Mouse (Mus musculus) embryonic facial prominence, embryonic 14.5 days (tissue): ENCODE results near the gene Itpk1. TPM values are rescaled to one million over a fixed set of nuclear protein-coding genes. Genes with fewer than 3 reads are reported as not detected.

Experiments used
- ATAC-seq: fragments of 200-750 bp; cut with Nextera tagmentation; 2 replicates; pipeline ENCODE4 v1.8.0; 2017; ENCODE audit warnings: low read depth, moderate number of reproducible peaks, moderate TSS enrichment
- DNase-seq: peaks from one replicate; pipeline ENCODE4 v3.0.0-alpha.2; 2015; ENCODE audit warnings: low spot score
- H3K27ac ChIP-seq: fragments of 300-500 bp; sonication (generic); replicated peaks from 2 replicates; pipeline ENCODE4 v1.5.1; 2014; ENCODE audit warnings: low read depth, mild to moderate bottlenecking, low read length, moderate library complexity
- H3K27me3 ChIP-seq: fragments of 300-500 bp; sonication (generic); replicated peaks from 2 replicates; pipeline ENCODE4 v1.6.1; 2014; ENCODE audit warnings: low read length; ENCODE audit not compliant: control insufficient read depth, insufficient read depth
- H3K36me3 ChIP-seq: fragments of 300-500 bp; sonication (generic); 2 replicates; pipeline ENCODE4 v1.6.1; 2014; ENCODE audit warnings: low read length, mixed read lengths; ENCODE audit not compliant: control insufficient read depth, insufficient read depth
- H3K4me1 ChIP-seq: fragments of 300-500 bp; sonication (generic); 2 replicates; pipeline ENCODE4 v1.6.1; 2014; ENCODE audit warnings: antibody characterized with exemption, low read length; ENCODE audit not compliant: control insufficient read depth, insufficient read depth
- H3K4me2 ChIP-seq: fragments of 300-500 bp; sonication (generic); 2 replicates; pipeline ENCODE4 v1.6.1; 2014; ENCODE audit warnings: low read depth, mild to moderate bottlenecking, low read length, moderate library complexity, mixed read lengths
- H3K4me3 ChIP-seq: fragments of 300-500 bp; sonication (generic); 2 replicates; pipeline ENCODE4 v1.5.1; 2014; ENCODE audit warnings: low read depth, mild to moderate bottlenecking, low read length
- H3K9ac ChIP-seq: fragments of 300-500 bp; sonication (generic); 2 replicates; pipeline ENCODE4 v1.6.1; 2014; ENCODE audit warnings: low read depth, mild to moderate bottlenecking, low read length, moderate library complexity, mixed read lengths
- H3K9me3 ChIP-seq: fragments of 300-500 bp; sonication (generic); 2 replicates; pipeline ENCODE4 v1.6.1; 2016; ENCODE audit warnings: low read length; ENCODE audit not compliant: control insufficient read depth
- WGBS: fragments of 180-500 bp; shearing (Covaris S2); extraction: QIAGEN DNeasy Blood & Tissue Kit; methylation state at CpG from one replicate; pipeline ENCODE4 v1.1.7; 2014; 5-methylcytosine and 5-hydroxymethylcytosine counted together
- polyA plus RNA-seq: library from polyadenylated mRNA; unstranded; fragments of >200 nt; fragmentation: Nextera tagmentation; extraction: Ambion mirVana; gene quantifications from 2 replicates; pipeline ENCODE4 v1.2.1, GENCODE M21; 2014

Gene Itpk1
- polyA plus RNA-seq, 1 experiment from 2014 or later: 9.6 TPM

DNA sequence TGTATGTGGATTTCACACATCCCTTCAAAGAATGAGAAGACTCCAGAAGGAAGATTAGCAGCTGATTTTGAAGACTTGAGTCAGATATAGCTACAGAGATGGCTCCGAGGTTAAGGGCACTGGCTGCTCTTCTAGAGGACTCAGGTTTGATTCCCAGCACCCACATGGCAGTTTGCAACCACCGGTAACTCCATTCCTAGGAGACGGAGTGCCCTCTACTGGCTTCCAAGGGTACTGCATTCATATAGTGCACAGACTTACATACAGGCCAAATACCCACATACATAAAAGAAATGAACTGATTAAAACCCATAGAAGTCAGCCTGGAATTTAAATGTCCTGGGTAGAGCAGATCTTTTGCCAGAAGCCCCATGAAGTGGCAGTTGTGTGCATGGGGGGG is 106.2 kb downstream of the Itpk1 start:
- peaks cover 32% of the 10 kb centered on the region for H3K4me1 ChIP-seq
- DNase-seq: no peak
- 95% methylated on average over 3 of the region's 3 CpGs for whole genome bisulfite sequencing

DNA sequence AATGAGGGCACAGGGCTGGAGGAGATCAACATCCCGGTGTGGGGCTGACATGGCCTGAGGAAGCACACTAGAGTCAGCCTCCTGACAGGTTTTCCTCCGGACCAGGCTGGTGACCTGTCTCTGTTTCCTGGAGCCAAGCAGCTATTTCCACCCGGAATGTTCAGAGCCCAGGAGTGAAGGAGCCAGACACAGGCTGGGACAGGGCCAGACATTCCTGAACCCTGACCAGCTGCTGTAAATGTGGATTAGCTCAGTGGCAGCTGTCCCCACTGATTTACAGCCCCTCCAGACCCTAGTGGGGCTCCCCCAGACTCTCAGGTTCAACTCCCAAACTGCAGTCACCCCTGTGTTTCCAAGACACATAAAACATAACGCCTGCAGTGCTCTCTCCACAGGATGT is 107.3 kb downstream of the Itpk1 start:
- peak; percentile 49 for ATAC-seq
- Histone ChIP-seq H3K27ac (no peak overlapping the region), H3K9me3 (peaks cover 7% of the 10 kb centered on the region), H3K4me2 (no peak overlapping the region), H3K4me3 (no peak overlapping the region), H3K9ac (no peak overlapping the region), H3K36me3 (peaks cover 3% of the 10 kb centered on the region; the same call in 1 of the 2 replicates), H3K4me1 (peaks cover 31% of the 10 kb centered on the region), H3K27me3 (no peaks in the 10 kb centered on the region)
- WGBS: 55% methylated on average over 4 of the region's 4 CpGs
- DNase-seq: peak; percentile 63

More for the DNA sequence above, 106.2 kb downstream of the Itpk1 start:
- Histone ChIP-seq H3K4me2 (no peak overlapping the region), H3K27me3 (no peaks in the 10 kb centered on the region), H3K27ac (no peak overlapping the region), H3K4me3 (no peak overlapping the region), H3K9me3 (peaks cover 7% of the 10 kb centered on the region), H3K36me3 (peaks cover 3% of the 10 kb centered on the region; the same call in 1 of the 2 replicates), H3K9ac (no peak overlapping the region)
- ATAC-seq: no peak

DNA sequence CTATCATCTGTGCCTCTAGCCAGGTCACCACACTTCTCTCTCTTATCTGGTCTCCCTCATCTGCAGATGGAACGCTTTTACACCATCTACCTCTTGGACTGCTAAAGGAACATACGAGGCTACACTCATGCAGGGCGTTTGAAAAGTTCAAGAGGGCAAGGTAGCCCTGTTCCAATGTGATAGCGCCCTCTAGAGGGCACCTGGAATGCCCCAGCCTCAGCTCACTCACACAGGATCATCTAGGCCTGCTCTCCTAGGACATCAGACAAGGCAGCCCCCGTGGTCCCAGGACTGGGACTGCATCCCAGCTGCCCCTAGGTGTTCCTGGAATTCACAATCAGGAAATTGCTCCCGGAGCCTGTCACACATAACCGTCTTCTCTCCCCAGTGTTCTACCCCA is 108.3 kb downstream of the Itpk1 start:
- ATAC-seq: no peak
- Histone ChIP-seq H3K9me3 (peaks cover 7% of the 10 kb centered on the region), H3K4me1 (peaks cover 21% of the 10 kb centered on the region), H3K36me3 (peaks cover 3% of the 10 kb centered on the region; the same call in 1 of the 2 replicates), H3K9ac (no peak overlapping the region), H3K4me2 (no peak overlapping the region), H3K27ac (no peak overlapping the region), H3K4me3 (no peak overlapping the region), H3K27me3 (no peaks in the 10 kb centered on the region)
- WGBS: 76% methylated on average over 7 of the region's 7 CpGs
- no peak for DNase-seq

DNA sequence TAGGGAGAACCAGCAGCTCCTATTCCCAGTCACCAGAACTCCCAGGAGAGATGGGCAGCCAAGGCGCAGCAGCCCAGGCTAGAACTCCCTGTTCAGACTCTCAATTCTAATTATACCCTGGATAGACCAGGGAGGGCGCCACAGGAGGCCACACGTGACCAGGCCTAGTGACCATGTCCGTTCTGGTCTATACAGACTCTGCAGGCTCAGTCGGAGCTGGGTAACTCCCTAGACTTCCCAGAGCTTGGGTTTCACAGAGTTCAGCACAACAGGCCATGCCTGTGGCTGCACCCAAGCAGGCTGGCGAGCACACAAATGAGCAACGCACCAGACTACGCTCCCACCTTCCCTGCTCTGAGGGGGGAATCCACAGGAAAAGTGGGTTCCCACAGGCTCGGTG is 110.1 kb downstream of the Itpk1 start:
- Histone ChIP-seq H3K36me3 (peaks cover 3% of the 10 kb centered on the region; the same call in 1 of the 2 replicates), H3K4me2 (no peak overlapping the region), H3K9ac (no peak overlapping the region), H3K4me1 (0 out of 2 replicates have a peak, but pooled peaks cover 3% of the 10 kb centered on the region), H3K9me3 (peaks cover 7% of the 10 kb centered on the region), H3K4me3 (no peak overlapping the region), H3K27ac (no peak overlapping the region), H3K27me3 (no peaks in the 10 kb centered on the region)
- 73% methylated on average over 9 of the region's 9 CpGs for WGBS
- DNase-seq (no peak), ATAC-seq (no peak)

DNA sequence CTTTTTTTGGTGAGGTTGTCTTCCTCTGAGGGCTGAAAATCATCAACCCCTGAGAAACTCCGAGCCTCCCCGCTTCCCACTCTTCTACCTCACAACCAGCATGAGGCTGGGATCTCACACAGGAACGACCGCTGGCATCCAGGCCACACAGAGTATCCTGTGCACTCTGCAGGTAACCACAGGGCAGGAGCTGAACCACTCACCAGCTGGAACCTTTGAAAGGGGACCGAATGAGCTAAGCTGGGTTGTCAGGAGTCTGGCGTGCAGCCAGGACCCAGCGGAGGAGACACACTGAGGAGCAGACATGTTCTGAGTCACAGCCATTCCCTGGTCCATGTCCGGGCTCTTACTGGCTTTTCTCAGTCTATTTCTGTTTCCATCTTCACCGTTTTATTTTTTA is 111.0 kb downstream of the Itpk1 start:
- H3K36me3 ChIP-seq: peaks cover 3% of the 10 kb centered on the region; the same call in 1 of the 2 replicates
- peak; percentile 64 for DNase-seq
- H3K9ac ChIP-seq: no peak overlapping the region
- peaks cover 6% of the 10 kb centered on the region for H3K9me3 ChIP-seq
- H3K4me1 ChIP-seq: no peaks in the 10 kb centered on the region
- H3K4me3 ChIP-seq: no peak overlapping the region
- no peak overlapping the region for H3K4me2 ChIP-seq
- no peak overlapping the region for H3K27ac ChIP-seq
- H3K27me3 ChIP-seq: no peaks in the 10 kb centered on the region
- WGBS: 48% methylated on average over 9 of the region's 9 CpGs
- peak; percentile 69 for ATAC-seq

DNA sequence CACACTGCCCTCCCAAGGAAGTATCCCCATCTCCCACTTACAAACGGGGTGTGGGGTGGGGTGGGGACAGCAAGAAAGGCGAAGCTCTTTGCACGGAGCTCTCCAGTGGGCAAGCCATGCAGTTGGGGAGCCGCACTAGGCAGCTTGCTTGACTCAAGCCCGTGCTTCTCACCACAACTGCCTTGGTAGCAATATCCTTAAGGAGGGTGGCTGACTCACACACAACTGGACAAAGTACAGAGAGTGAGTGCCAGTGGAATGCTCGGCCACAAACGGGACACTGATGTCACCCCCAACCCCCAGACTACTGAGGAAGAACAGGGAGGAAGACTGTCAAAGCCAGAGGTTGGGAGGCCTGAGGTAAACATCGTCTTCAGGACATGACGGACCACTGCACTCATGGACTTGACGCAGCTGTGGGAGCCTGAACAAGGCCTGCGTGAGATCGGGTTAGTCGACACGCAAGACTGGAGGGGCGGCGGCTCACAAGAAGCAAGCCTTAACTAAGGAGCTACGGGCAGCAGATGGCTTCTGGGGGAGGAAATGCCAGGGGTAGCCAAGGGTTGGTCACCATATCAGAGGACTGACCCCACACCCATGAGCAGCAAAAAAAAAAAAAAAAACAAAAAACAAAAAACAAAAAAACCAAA is 113.9 kb downstream of the Itpk1 start:
- no peak overlapping the region for H3K9ac ChIP-seq
- no peak overlapping the region for H3K4me2 ChIP-seq
- no peaks in the 10 kb centered on the region for H3K27me3 ChIP-seq
- ATAC-seq (no peak), DNase-seq (no peak)
- H3K4me1 ChIP-seq: no peaks in the 10 kb centered on the region
- H3K36me3 ChIP-seq: no peaks in the 10 kb centered on the region
- H3K9me3 ChIP-seq: no peaks in the 10 kb centered on the region
- no peak overlapping the region for H3K4me3 ChIP-seq
- 85% methylated on average over 17 of the region's 17 CpGs for WGBS
- H3K27ac ChIP-seq: no peak overlapping the region

DNA sequence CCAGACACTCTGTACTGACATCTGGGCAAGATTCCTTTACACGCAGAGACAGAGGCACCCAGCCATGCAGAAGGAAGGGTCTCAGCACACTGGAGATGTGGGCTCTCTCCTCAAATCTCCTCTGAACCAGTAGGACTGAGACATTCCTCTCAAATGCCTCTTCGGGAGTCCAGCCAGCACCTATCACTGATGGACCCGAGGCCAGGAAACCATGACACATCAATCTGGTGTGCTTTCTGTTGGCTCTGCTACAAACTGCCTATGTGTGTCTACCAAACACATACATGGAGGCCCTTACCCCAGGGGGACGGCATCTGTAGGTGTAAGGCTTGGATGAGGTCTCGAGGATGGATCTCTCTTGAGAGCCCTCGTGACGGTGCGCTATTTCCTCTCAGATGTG is 117.6 kb downstream of the Itpk1 start:
- no peak for ATAC-seq
- no peaks in the 10 kb centered on the region for H3K9me3 ChIP-seq
- H3K36me3 ChIP-seq: 0 out of 2 replicates have a peak, but pooled peaks cover 7% of the 10 kb centered on the region
- H3K4me2 ChIP-seq: no peak overlapping the region
- no peaks in the 10 kb centered on the region for H3K27me3 ChIP-seq
- H3K4me3 ChIP-seq: no peak overlapping the region
- H3K27ac ChIP-seq: no peak overlapping the region
- WGBS: 86% methylated on average over 8 of the region's 8 CpGs
- no peaks in the 10 kb centered on the region for H3K4me1 ChIP-seq
- DNase-seq: no peak
- no peak overlapping the region for H3K9ac ChIP-seq

DNA sequence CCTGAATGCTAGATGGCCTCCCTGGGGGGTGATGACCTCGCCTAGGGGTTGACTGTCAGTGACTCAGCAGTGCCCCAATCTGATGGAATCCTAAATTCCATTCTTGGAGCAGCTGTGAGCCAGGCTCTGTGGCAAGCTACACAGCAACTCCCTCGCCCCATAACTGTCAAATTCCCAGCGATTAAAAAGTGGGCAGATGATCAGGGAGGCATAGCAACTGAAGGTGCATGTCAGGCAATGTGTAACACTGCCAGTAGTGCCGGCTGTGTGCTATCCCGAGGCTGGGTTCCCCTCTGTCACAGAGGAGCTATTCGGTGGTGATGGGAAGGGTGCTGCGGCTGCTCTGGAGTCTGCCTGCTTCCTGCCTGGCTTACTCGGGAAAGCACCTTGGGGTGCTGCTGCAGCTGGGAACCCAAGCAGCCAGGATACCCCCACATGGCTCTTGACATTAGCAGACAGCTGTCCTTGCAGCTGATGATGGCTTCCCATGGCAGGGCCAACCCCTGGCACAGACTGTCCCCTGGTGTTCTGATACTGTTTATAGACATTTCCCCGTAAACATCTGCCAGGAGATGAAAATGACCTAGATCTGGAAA is 118.3 kb downstream of the Itpk1 start:
- Histone ChIP-seq H3K27ac (no peak overlapping the region), H3K9ac (no peak overlapping the region), H3K4me2 (no peak overlapping the region), H3K36me3 (0 out of 2 replicates have a peak, but pooled peaks cover 7% of the 10 kb centered on the region), H3K27me3 (no peaks in the 10 kb centered on the region), H3K9me3 (no peaks in the 10 kb centered on the region), H3K4me3 (no peak overlapping the region), H3K4me1 (no peaks in the 10 kb centered on the region)
- WGBS: 80% methylated on average over 9 of the region's 9 CpGs
- no peak for DNase-seq
- no peak for ATAC-seq

DNA sequence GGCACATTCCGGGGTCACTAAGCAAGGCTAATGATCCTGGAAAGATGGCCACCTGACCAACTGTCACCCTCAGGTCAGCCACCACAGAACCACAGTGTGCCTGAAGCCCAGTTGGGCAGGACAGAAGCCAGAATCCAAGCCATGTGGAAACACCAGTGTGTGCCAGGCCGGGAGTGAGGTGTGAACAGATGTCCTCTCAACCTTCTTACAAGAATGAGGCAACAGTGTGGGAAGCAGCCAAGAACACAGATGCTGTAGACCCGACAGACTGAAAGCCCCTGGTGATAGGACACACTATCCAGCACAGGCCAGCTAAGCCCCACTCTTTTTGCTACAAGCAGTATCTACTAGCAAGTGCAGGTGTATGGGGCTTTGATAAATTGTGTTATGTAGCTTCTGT is 119.3 kb downstream of the Itpk1 start:
- 0 out of 2 replicates have a peak, but pooled peaks cover 7% of the 10 kb centered on the region for H3K36me3 ChIP-seq
- H3K27me3 ChIP-seq: no peaks in the 10 kb centered on the region
- 90% methylated on average over 3 of the region's 3 CpGs for WGBS
- H3K4me2 ChIP-seq: no peak overlapping the region
- H3K27ac ChIP-seq: no peak overlapping the region
- no peak overlapping the region for H3K9ac ChIP-seq
- H3K4me1 ChIP-seq: no peaks in the 10 kb centered on the region
- no peaks in the 10 kb centered on the region for H3K9me3 ChIP-seq
- DNase-seq: no peak
- no peak overlapping the region for H3K4me3 ChIP-seq
- ATAC-seq: no peak
